Mouse (Mus musculus): ENCODE results near the gene Fam131a. TPM values are rescaled to one million over a fixed set of nuclear protein-coding genes. Genes with fewer than 3 reads are reported as not detected.
A peak's percentile ranks its signal among the peaks of the same experiment; 100 is the strongest.

The Fam131a gene
- polyA plus RNA-seq, 1 experiment from 2014 or later: 3.4 TPM

- TF ChIP-seq CTCF (IDR thresholded peaks at IDR 0.05; ENCODE audit: low read depth): no peak
- WGBS: 76% methylated on average over 5 of the region's 5 CpGs
- peak overlapping the region; percentile 29; the same call in 1 of the 2 replicates for H3K9ac ChIP-seq
- no peaks in the 10 kb centered on the region for H3K4me1 ChIP-seq (ENCODE audit: insufficient read depth)
- ATAC-seq (ENCODE audit: insufficient read depth) (no peak), DNase-seq (no peak)
- H3K27ac ChIP-seq (ENCODE audit: low read depth): no peak overlapping the region
- H3K36me3 ChIP-seq (ENCODE audit: insufficient read depth): peaks cover 79% of the 10 kb centered on the region
- no peak overlapping the region for H3K4me2 ChIP-seq
- H3K27me3 ChIP-seq (ENCODE audit: insufficient read depth, low read length): no peaks in the 10 kb centered on the region
- no peaks in the 10 kb centered on the region for H3K9me3 ChIP-seq (ENCODE audit: low read depth, low read length)
- no peak overlapping the region for H3K4me3 ChIP-seq (ENCODE audit: low read depth, low read length)
These were observed 15.7 kb upstream of the Fam131a start for GRCm38 (mm10) chr16:20677380-20677779.

GRCm38 (mm10) chr16:20677974-20678675 is 14.9 kb upstream of the Fam131a start:
- no peak for TF ChIP-seq CTCF (IDR thresholded peaks at IDR 0.05; ENCODE audit: low read depth)
- 0 out of 2 replicates have a peak overlapping the region, but pooled peaks have one; percentile 29 for H3K9ac ChIP-seq
- no peak for ATAC-seq (ENCODE audit: insufficient read depth)
- DNase-seq: peak; percentile 70
- H3K9me3 ChIP-seq (ENCODE audit: low read depth, low read length): no peaks in the 10 kb centered on the region
- no peaks in the 10 kb centered on the region for H3K27me3 ChIP-seq (ENCODE audit: insufficient read depth, low read length)
- H3K4me1 ChIP-seq (ENCODE audit: insufficient read depth): no peaks in the 10 kb centered on the region
- no peak overlapping the region for H3K4me2 ChIP-seq
- no peak overlapping the region for H3K27ac ChIP-seq (ENCODE audit: low read depth)
- 72% methylated on average over 10 of the region's 10 CpGs for WGBS
- peaks cover 86% of the 10 kb centered on the region for H3K36me3 ChIP-seq (ENCODE audit: insufficient read depth)
- H3K4me3 ChIP-seq (ENCODE audit: low read depth, low read length): no peak overlapping the region

GRCm38 (mm10) chr16:20690774-20691173 is 2.3 kb upstream of the Fam131a start:
- H3K36me3 ChIP-seq (ENCODE audit: insufficient read depth): peaks cover 71% of the 10 kb centered on the region
- WGBS: 83% methylated on average over 3 of the region's 3 CpGs

GRCm38 (mm10) chr16:20691617-20692016 is 1.4 kb upstream of the Fam131a start:
- ATAC-seq (ENCODE audit: insufficient read depth) (no peak), DNase-seq (no peak)
- H3K4me3 ChIP-seq (ENCODE audit: low read depth, low read length): no peak overlapping the region
- no peaks in the 10 kb centered on the region for H3K27me3 ChIP-seq (ENCODE audit: insufficient read depth, low read length)
- TF ChIP-seq CTCF (IDR thresholded peaks at IDR 0.05; ENCODE audit: low read depth): no peak
- no peak overlapping the region for H3K9ac ChIP-seq
- no peak overlapping the region for H3K4me2 ChIP-seq
- H3K36me3 ChIP-seq (ENCODE audit: insufficient read depth): peaks cover 62% of the 10 kb centered on the region
- 0 out of 2 replicates have a peak, but pooled peaks cover 2% of the 10 kb centered on the region for H3K4me1 ChIP-seq (ENCODE audit: insufficient read depth)
- H3K9me3 ChIP-seq (ENCODE audit: low read depth, low read length): no peaks in the 10 kb centered on the region
- WGBS: 48% methylated on average over 1 of the region's 1 CpGs
- H3K27ac ChIP-seq (ENCODE audit: low read depth): no peak overlapping the region

More at GRCm38 (mm10) chr16:20690774-20691173, 2.3 kb upstream of the Fam131a start:
- Histone ChIP-seq H3K9ac (no peak overlapping the region), H3K9me3 (ENCODE audit: low read depth, low read length) (no peaks in the 10 kb centered on the region), H3K4me2 (no peak overlapping the region), H3K27ac (ENCODE audit: low read depth) (no peak overlapping the region), H3K4me1 (ENCODE audit: insufficient read depth) (0 out of 2 replicates have a peak, but pooled peaks cover 2% of the 10 kb centered on the region), H3K27me3 (ENCODE audit: insufficient read depth, low read length) (no peaks in the 10 kb centered on the region), H3K4me3 (ENCODE audit: low read depth, low read length) (no peak overlapping the region)
- DNase-seq (no peak), ATAC-seq (ENCODE audit: insufficient read depth) (no peak)
- no peak for TF ChIP-seq CTCF (IDR thresholded peaks at IDR 0.05; ENCODE audit: low read depth)

- Histone ChIP-seq H3K36me3 (ENCODE audit: insufficient read depth) (peaks cover 54% of the 10 kb centered on the region), H3K4me1 (ENCODE audit: insufficient read depth) (0 out of 2 replicates have a peak, but pooled peaks cover 2% of the 10 kb centered on the region), H3K4me3 (ENCODE audit: low read depth, low read length) (peak overlapping the region; percentile 56), H3K27me3 (ENCODE audit: insufficient read depth, low read length) (no peaks in the 10 kb centered on the region), H3K27ac (ENCODE audit: low read depth) (no peak overlapping the region), H3K4me2 (peak overlapping the region; percentile 90; the same call in 1 of the 2 replicates), H3K9me3 (ENCODE audit: low read depth, low read length) (no peaks in the 10 kb centered on the region), H3K9ac (no peak overlapping the region)
- no peak for DNase-seq
- ATAC-seq (ENCODE audit: insufficient read depth): no peak
- WGBS: 45% methylated on average over 16 of the region's 16 CpGs
- TF ChIP-seq CTCF (IDR thresholded peaks at IDR 0.05; ENCODE audit: low read depth): no peak
These were observed 638 bp upstream of the Fam131a start for GRCm38 (mm10) chr16:20692241-20692965.

GRCm38 (mm10) chr16:20694781-20695180 is 1.7 kb downstream of the Fam131a start:
- Histone ChIP-seq H3K27me3 (ENCODE audit: insufficient read depth, low read length) (no peaks in the 10 kb centered on the region), H3K4me3 (ENCODE audit: low read depth, low read length) (no peak overlapping the region), H3K27ac (ENCODE audit: low read depth) (no peak overlapping the region), H3K4me2 (no peak overlapping the region; the same call in 1 of the 2 replicates), H3K9me3 (ENCODE audit: low read depth, low read length) (no peaks in the 10 kb centered on the region), H3K36me3 (ENCODE audit: insufficient read depth) (peaks cover 31% of the 10 kb centered on the region), H3K4me1 (ENCODE audit: insufficient read depth) (0 out of 2 replicates have a peak, but pooled peaks cover 2% of the 10 kb centered on the region), H3K9ac (no peak overlapping the region)
- ATAC-seq (ENCODE audit: insufficient read depth) (no peak), DNase-seq (peak; percentile 37)
- TF ChIP-seq CTCF (IDR thresholded peaks at IDR 0.05; ENCODE audit: low read depth): no peak
- WGBS: 75% methylated on average over 8 of the region's 8 CpGs
